Mouse (Mus musculus): Measurements from ENCODE around the gene Zbtb16. TPM values are rescaled to one million over a fixed set of nuclear protein-coding genes. Genes with fewer than 3 reads are reported as not detected.

The Zbtb16 gene
- polyA plus RNA-seq, 1 experiment from 2014 or later = 0.28 TPM

DNA sequence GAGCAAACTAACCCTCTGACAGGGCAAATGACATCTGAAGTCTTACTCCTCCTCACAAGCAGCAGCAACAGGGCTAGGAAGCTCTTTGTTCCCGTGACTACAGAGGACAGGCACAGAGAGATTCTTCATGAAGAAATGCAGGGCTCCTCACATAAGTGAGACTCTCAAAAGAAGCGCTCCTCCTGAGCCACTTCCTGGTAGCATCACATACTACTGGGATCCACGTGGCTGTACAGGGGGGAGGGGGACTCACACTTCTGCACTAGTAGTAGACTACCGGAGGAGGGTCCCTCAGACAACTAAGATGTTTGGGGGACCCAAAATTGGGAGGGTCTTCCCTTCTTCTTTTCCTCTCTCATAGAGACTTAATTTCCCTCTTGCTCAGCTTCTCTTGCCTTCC is 139.7 kb downstream of the Zbtb16 start:
- H3K27me3 ChIP-seq (ENCODE audit: insufficient read depth, low read length) = peaks cover 6% of the 10 kb centered on the region; the same call in 1 of the 2 replicates
- no peak overlapping the region for H3K27ac ChIP-seq
- ATAC-seq (replicated peaks; ENCODE audit: low FRiP score, low read depth) (no peak), DNase-seq (ENCODE audit: low spot score) (no peak)
- no peak overlapping the region for H3K4me2 ChIP-seq (ENCODE audit: low read length)
- no peaks in the 10 kb centered on the region for H3K9me3 ChIP-seq (replicated peaks; ENCODE audit: low read length)
- 0 out of 2 replicates have a peak, but pooled peaks cover 3% of the 10 kb centered on the region for H3K4me1 ChIP-seq (replicated peaks; ENCODE audit: insufficient read depth, low read length)
- TF ChIP-seq CTCF (IDR thresholded peaks at IDR 0.05; ENCODE audit: low read depth) = no peak
- no peak overlapping the region for H3K4me3 ChIP-seq (replicated peaks; ENCODE audit: low read depth, low read length)
- 54% methylated on average over 4 of the region's 4 CpGs for WGBS
- H3K9ac ChIP-seq (ENCODE audit: low read depth, low read length) = no peak overlapping the region
- H3K36me3 ChIP-seq (ENCODE audit: insufficient read depth, low read length) = no peaks in the 10 kb centered on the region

- H3K27me3 ChIP-seq (ENCODE audit: insufficient read depth, low read length) = peaks cover 6% of the 10 kb centered on the region; the same call in 1 of the 2 replicates
- H3K9me3 ChIP-seq (replicated peaks; ENCODE audit: low read length) = no peaks in the 10 kb centered on the region
- H3K36me3 ChIP-seq (ENCODE audit: insufficient read depth, low read length) = no peaks in the 10 kb centered on the region
- H3K4me1 ChIP-seq (replicated peaks; ENCODE audit: insufficient read depth, low read length) = 0 out of 2 replicates have a peak, but pooled peaks cover 3% of the 10 kb centered on the region
- no peak overlapping the region for H3K27ac ChIP-seq
- no peak overlapping the region for H3K4me3 ChIP-seq (replicated peaks; ENCODE audit: low read depth, low read length)
- no peak for TF ChIP-seq CTCF (IDR thresholded peaks at IDR 0.05; ENCODE audit: low read depth)
- 79% methylated on average over 4 of the region's 4 CpGs for WGBS
- no peak overlapping the region for H3K9ac ChIP-seq (ENCODE audit: low read depth, low read length)
- no peak overlapping the region for H3K4me2 ChIP-seq (ENCODE audit: low read length)
- DNase-seq (ENCODE audit: low spot score) = no peak
- ATAC-seq (replicated peaks; ENCODE audit: low FRiP score, low read depth) = no peak
Observed at GRCm38 (mm10) chr9:48695796-48696195, 140.2 kb downstream of the Zbtb16 start.

- no peak for TF ChIP-seq CTCF (IDR thresholded peaks at IDR 0.05; ENCODE audit: low read depth)
- no peak overlapping the region for H3K4me3 ChIP-seq (replicated peaks; ENCODE audit: low read depth, low read length)
- H3K36me3 ChIP-seq (ENCODE audit: insufficient read depth, low read length) = no peaks in the 10 kb centered on the region
- no peak overlapping the region for H3K9ac ChIP-seq (ENCODE audit: low read depth, low read length)
- H3K4me1 ChIP-seq (replicated peaks; ENCODE audit: insufficient read depth, low read length) = 0 out of 2 replicates have a peak, but pooled peaks cover 3% of the 10 kb centered on the region
- peaks cover 6% of the 10 kb centered on the region; the same call in 1 of the 2 replicates for H3K27me3 ChIP-seq (ENCODE audit: insufficient read depth, low read length)
- H3K4me2 ChIP-seq (ENCODE audit: low read length) = no peak overlapping the region
- ATAC-seq (replicated peaks; ENCODE audit: low FRiP score, low read depth) (no peak; the same call in 1 of the 2 replicates), DNase-seq (ENCODE audit: low spot score) (peak; percentile 61)
- 14% methylated on average over 10 of the region's 10 CpGs for WGBS
- 0 out of 2 replicates have a peak overlapping the region, but pooled peaks have one; percentile 6 for H3K27ac ChIP-seq
- no peaks in the 10 kb centered on the region for H3K9me3 ChIP-seq (replicated peaks; ENCODE audit: low read length)
Observed at GRCm38 (mm10) chr9:48694616-48695061, 141.4 kb downstream of the Zbtb16 start.

GRCm38 (mm10) chr9:48693696-48694095 is 142.3 kb downstream of the Zbtb16 start:
- H3K27ac ChIP-seq = no peak overlapping the region
- H3K9me3 ChIP-seq (replicated peaks; ENCODE audit: low read length) = no peaks in the 10 kb centered on the region
- DNase-seq (ENCODE audit: low spot score) (no peak), ATAC-seq (replicated peaks; ENCODE audit: low FRiP score, low read depth) (no peak)
- no peak overlapping the region for H3K9ac ChIP-seq (ENCODE audit: low read depth, low read length)
- H3K4me3 ChIP-seq (replicated peaks; ENCODE audit: low read depth, low read length) = no peak overlapping the region
- H3K4me2 ChIP-seq (ENCODE audit: low read length) = no peak overlapping the region
- 70% methylated on average over 7 of the region's 7 CpGs for WGBS
- TF ChIP-seq CTCF (IDR thresholded peaks at IDR 0.05; ENCODE audit: low read depth) = no peak
- H3K4me1 ChIP-seq (replicated peaks; ENCODE audit: insufficient read depth, low read length) = 0 out of 2 replicates have a peak, but pooled peaks cover 3% of the 10 kb centered on the region
- H3K27me3 ChIP-seq (ENCODE audit: insufficient read depth, low read length) = peaks cover 6% of the 10 kb centered on the region; the same call in 1 of the 2 replicates
- no peaks in the 10 kb centered on the region for H3K36me3 ChIP-seq (ENCODE audit: insufficient read depth, low read length)

DNA sequence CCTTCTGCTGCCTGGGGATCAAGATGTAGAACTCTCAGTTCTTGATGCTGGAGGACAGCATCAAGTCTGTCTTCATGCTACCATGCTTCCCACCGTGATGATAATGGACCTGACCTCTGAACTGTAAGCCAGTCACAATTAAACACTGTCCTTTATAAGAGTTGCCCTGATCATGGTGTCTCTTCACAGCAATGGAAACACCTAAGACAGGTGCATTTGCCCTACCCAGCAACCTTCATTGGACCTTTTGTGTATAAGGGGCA is 146.4 kb downstream of the Zbtb16 start:
- H3K36me3 ChIP-seq (ENCODE audit: insufficient read depth, low read length) = no peaks in the 10 kb centered on the region
- no peaks in the 10 kb centered on the region for H3K9me3 ChIP-seq (replicated peaks; ENCODE audit: low read length)
- H3K4me2 ChIP-seq (ENCODE audit: low read length) = no peak overlapping the region
- ATAC-seq (replicated peaks; ENCODE audit: low FRiP score, low read depth) (no peak), DNase-seq (ENCODE audit: low spot score) (no peak)
- H3K4me3 ChIP-seq (replicated peaks; ENCODE audit: low read depth, low read length) = no peak overlapping the region
- no peak overlapping the region for H3K9ac ChIP-seq (ENCODE audit: low read depth, low read length)
- H3K4me1 ChIP-seq (replicated peaks; ENCODE audit: insufficient read depth, low read length) = 0 out of 2 replicates have a peak, but pooled peaks cover 2% of the 10 kb centered on the region
- H3K27me3 ChIP-seq (ENCODE audit: insufficient read depth, low read length) = peaks cover 6% of the 10 kb centered on the region; the same call in 1 of the 2 replicates
- no peak for TF ChIP-seq CTCF (IDR thresholded peaks at IDR 0.05; ENCODE audit: low read depth)
- 68% methylated on average over 1 of the region's 1 CpGs for WGBS
- no peak overlapping the region for H3K27ac ChIP-seq

GRCm38 (mm10) chr9:48688859-48689717 is 146.9 kb downstream of the Zbtb16 start:
- DNase-seq (ENCODE audit: low spot score) (no peak), ATAC-seq (replicated peaks; ENCODE audit: low FRiP score, low read depth) (no peak)
- Histone ChIP-seq H3K27ac (no peak overlapping the region), H3K9ac (ENCODE audit: low read depth, low read length) (no peak overlapping the region), H3K9me3 (replicated peaks; ENCODE audit: low read length) (no peaks in the 10 kb centered on the region), H3K4me3 (replicated peaks; ENCODE audit: low read depth, low read length) (no peak overlapping the region), H3K4me2 (ENCODE audit: low read length) (no peak overlapping the region), H3K27me3 (ENCODE audit: insufficient read depth, low read length) (peaks cover 6% of the 10 kb centered on the region; the same call in 1 of the 2 replicates), H3K4me1 (replicated peaks; ENCODE audit: insufficient read depth, low read length) (no peaks in the 10 kb centered on the region), H3K36me3 (ENCODE audit: insufficient read depth, low read length) (no peaks in the 10 kb centered on the region)
- whole genome bisulfite sequencing = 82% methylated on average over 6 of the region's 6 CpGs
- TF ChIP-seq CTCF (IDR thresholded peaks at IDR 0.05; ENCODE audit: low read depth) = no peak

Measured in kidney, postnatal 0 days (tissue).